Comparison of ENCODE assay signal across 23 mouse cellular contexts in genomic region chr2:172355833-172356232, GRCm38 (mm10). TPM values are rescaled to one million over a fixed set of nuclear protein-coding genes. Genes with fewer than 3 reads are reported as not detected.
DNase-seq lines count a peak whose midpoint lies in the region; ATAC-seq and TF ChIP-seq lines count a peak whose summit lies in the region.
"Had no signal": no experiment of that assay in that cellular context is flagged by ENCODE, and none has a peak within 500 bp of the region (broad histone marks: within the 10 kb centered on the region; RNA-seq: fewer than 3 reads in every experiment).

No protein-coding gene starts in this region.

- no peak for TF ChIP-seq CTCF in brain, embryonic 14.5 days (IDR thresholded peaks at IDR 0.05; ENCODE audit: borderline replicate concordance, extremely low read depth, insufficient read depth, insufficient read length)
- no peak for TF ChIP-seq CTCF in intestine, postnatal 0 days (IDR thresholded peaks at IDR 0.05; ENCODE audit: low read depth)

- no peaks in the 10 kb centered on the region for H3K9me3 ChIP-seq in forebrain, embryonic 13.5 days (replicated peaks)
- no peaks in the 10 kb centered on the region for H3K9me3 ChIP-seq in forebrain, embryonic 10.5 days
- H3K9me3 ChIP-seq in liver, embryonic 12.5 days (replicated peaks): no peaks in the 10 kb centered on the region
- H3K9me3 ChIP-seq in liver, embryonic 15.5 days (replicated peaks): no peaks in the 10 kb centered on the region
- no peaks in the 10 kb centered on the region for H3K9me3 ChIP-seq in intestine, postnatal 0 days (ENCODE audit: control insufficient read depth)
- H3K9me3 ChIP-seq: kidney, embryonic 15.5 days; limb, embryonic 12.5 days; midbrain, embryonic 12.5 days had no signal

- H3K9ac ChIP-seq in forebrain, embryonic 13.5 days: no peak overlapping the region
- no peak overlapping the region for H3K9ac ChIP-seq in liver, embryonic 12.5 days
- no peak overlapping the region for H3K9ac ChIP-seq in liver, embryonic 15.5 days
- no peak overlapping the region for H3K9ac ChIP-seq in intestine, postnatal 0 days (ENCODE audit: low read depth, low read length)
- H3K9ac ChIP-seq: hindbrain, embryonic 14.5 days; kidney, embryonic 15.5 days; limb, embryonic 12.5 days; lung, embryonic 14.5 days; midbrain, embryonic 12.5 days had no signal

- DNase-seq in forebrain, embryonic 10.5 days (ENCODE audit: extremely low spot score, low spot score): no peak
- no peak for DNase-seq in liver
- peak; percentile 56 for DNase-seq in brain, embryonic 14.5 days (ENCODE audit: low read depth)
- DNase-seq: adrenal gland, postnatal 25 days; cerebellum, adult 11-12 months; gastrocnemius, postnatal 25 days; heart, adult 2 months; kidney, postnatal 4 days; lung, embryonic 14.5 days; lung, postnatal 4 days; right cerebral cortex, postnatal 4 days had no signal

- H3K4me1 ChIP-seq in forebrain, embryonic 13.5 days: peaks cover 39% of the 10 kb centered on the region
- peaks cover 24% of the 10 kb centered on the region for H3K4me1 ChIP-seq in forebrain, embryonic 10.5 days
- H3K4me1 ChIP-seq in liver, embryonic 12.5 days: peaks cover 21% of the 10 kb centered on the region
- H3K4me1 ChIP-seq in liver, embryonic 15.5 days (replicated peaks): peaks cover 25% of the 10 kb centered on the region
- no peaks in the 10 kb centered on the region for H3K4me1 ChIP-seq in intestine, postnatal 0 days (replicated peaks; ENCODE audit: control insufficient read depth, insufficient read depth, low read length)
- H3K4me1 ChIP-seq: limb, embryonic 12.5 days had no signal

- WGBS in forebrain, embryonic 13.5 days: 81% methylated on average over 5 of the region's 5 CpGs
- WGBS in forebrain, embryonic 10.5 days: 92% methylated on average over 5 of the region's 5 CpGs
- 84% methylated on average over 5 of the region's 5 CpGs for WGBS in liver, embryonic 12.5 days (ENCODE audit: insufficient replicate concordance)
- WGBS in liver, embryonic 15.5 days (ENCODE audit: insufficient replicate concordance): 87% methylated on average over 5 of the region's 5 CpGs
- WGBS in intestine, postnatal 0 days: 84% methylated on average over 5 of the region's 5 CpGs

- H3K4me3 ChIP-seq in forebrain, embryonic 13.5 days: no peak overlapping the region
- H3K4me3 ChIP-seq in forebrain, embryonic 10.5 days: no peak overlapping the region
- no peak overlapping the region for H3K4me3 ChIP-seq in liver, embryonic 12.5 days
- no peak overlapping the region for H3K4me3 ChIP-seq in liver, embryonic 15.5 days (replicated peaks)
- H3K4me3 ChIP-seq in intestine, postnatal 0 days (ENCODE audit: low read depth, low read length): no peak overlapping the region
- H3K4me3 ChIP-seq: erythroblast, embryonic 14.5 days; heart, adult 2 months; kidney, embryonic 15.5 days; limb, embryonic 12.5 days; midbrain, embryonic 12.5 days had no signal

- no peak overlapping the region for H3K4me2 ChIP-seq in forebrain, embryonic 13.5 days
- no peak overlapping the region for H3K4me2 ChIP-seq in liver, embryonic 12.5 days
- no peak overlapping the region for H3K4me2 ChIP-seq in liver, embryonic 15.5 days
- H3K4me2 ChIP-seq in intestine, postnatal 0 days (replicated peaks; ENCODE audit: low read depth): no peak overlapping the region
- H3K4me2 ChIP-seq: hindbrain, embryonic 14.5 days; kidney, embryonic 15.5 days; limb, embryonic 12.5 days; lung, embryonic 14.5 days; midbrain, embryonic 12.5 days had no signal

- ATAC-seq in forebrain, embryonic 13.5 days: no peak
- ATAC-seq in liver, embryonic 12.5 days: 0 out of 2 replicates have a peak, but pooled peaks have one; percentile 12
- peak; percentile 16; the same call in 1 of the 2 replicates for ATAC-seq in liver, embryonic 15.5 days (ENCODE audit: insufficient read depth)
- ATAC-seq in intestine, postnatal 0 days: no peak
- ATAC-seq: intestine, embryonic 16.5 days had no signal

- H3K36me3 ChIP-seq in forebrain, embryonic 13.5 days (ENCODE audit: poor library complexity, severe bottlenecking): peaks cover 56% of the 10 kb centered on the region
- H3K36me3 ChIP-seq in forebrain, embryonic 10.5 days (replicated peaks): peaks cover 81% of the 10 kb centered on the region
- H3K36me3 ChIP-seq in liver, embryonic 12.5 days: peaks cover 100% of the 10 kb centered on the region
- peaks cover 99% of the 10 kb centered on the region for H3K36me3 ChIP-seq in liver, embryonic 15.5 days (replicated peaks)
- H3K36me3 ChIP-seq in intestine, postnatal 0 days (ENCODE audit: control insufficient read depth, insufficient read depth): peaks cover 82% of the 10 kb centered on the region

- H3K27ac ChIP-seq in forebrain, embryonic 13.5 days: peak overlapping the region; percentile 63; the same call in 1 of the 2 replicates
- H3K27ac ChIP-seq in forebrain, embryonic 10.5 days: no peak overlapping the region
- peak overlapping the region; percentile 43 for H3K27ac ChIP-seq in liver, embryonic 12.5 days
- H3K27ac ChIP-seq in liver, embryonic 15.5 days (replicated peaks): peak overlapping the region; percentile 12; the same call in 1 of the 2 replicates
- H3K27ac ChIP-seq in intestine, postnatal 0 days (ENCODE audit: low read depth, low read length): no peak overlapping the region
- H3K27ac ChIP-seq: heart, adult 2 months; hindbrain, embryonic 14.5 days; kidney, embryonic 15.5 days; limb, embryonic 12.5 days; stomach, postnatal 0 days had no signal

- no peak for TF ChIP-seq POLR2A in brain, embryonic 14.5 days (IDR thresholded peaks at IDR 0.05; ENCODE audit: borderline replicate concordance, extremely low read depth, insufficient read depth, insufficient read length, poor library complexity, severe bottlenecking)

- no peaks in the 10 kb centered on the region for H3K27me3 ChIP-seq in forebrain, embryonic 13.5 days
- no peaks in the 10 kb centered on the region for H3K27me3 ChIP-seq in forebrain, embryonic 10.5 days (ENCODE audit: poor library complexity, severe bottlenecking)
- H3K27me3 ChIP-seq in liver, embryonic 12.5 days (replicated peaks): no peaks in the 10 kb centered on the region
- H3K27me3 ChIP-seq in liver, embryonic 15.5 days: no peaks in the 10 kb centered on the region
- no peaks in the 10 kb centered on the region for H3K27me3 ChIP-seq in intestine, postnatal 0 days (replicated peaks; ENCODE audit: control insufficient read depth, insufficient read depth, low read length)
- H3K27me3 ChIP-seq: CH12.LX; kidney, embryonic 15.5 days; limb, embryonic 12.5 days; midbrain, embryonic 12.5 days had no signal

RNA-seq across cellular contexts. Expression of gene Fam210b, which starts 10.5 kb away (rescaled TPM):
- polyA plus RNA-seq in forebrain, embryonic 13.5 days (2015; fragmentation: Nextera tagmentation; extraction: Ambion mirVana): 39.5 and 41.9 TPM in 2 replicates
- 15.7 and 16.6 TPM in 2 replicates for polyA plus RNA-seq in forebrain, embryonic 10.5 days (2016; fragmentation: Nextera tagmentation; extraction: Ambion mirVana)
- 128 and 138 TPM in 2 replicates for polyA plus RNA-seq in liver, embryonic 12.5 days (2016; fragmentation: Nextera tagmentation; extraction: Ambion mirVana)
- 21.6 and 29.5 TPM in 2 replicates for polyA plus RNA-seq in brain, embryonic 14.5 days (2012; rRNA removed)
- 136 and 142 TPM in 2 replicates for polyA plus RNA-seq in liver, embryonic 15.5 days (2015; fragmentation: Nextera tagmentation; extraction: Ambion mirVana)
- 11.5 and 12.7 TPM in 2 replicates for polyA plus RNA-seq in intestine, postnatal 0 days (2015; fragmentation: Nextera tagmentation; extraction: Ambion mirVana)

RNA-seq across cellular contexts. Expression of gene Aurka, which starts 14.5 kb away (rescaled TPM):
- 100 and 102 TPM in 2 replicates for polyA plus RNA-seq in forebrain, embryonic 13.5 days (2015; fragmentation: Nextera tagmentation; extraction: Ambion mirVana)
- 224 and 227 TPM in 2 replicates for polyA plus RNA-seq in forebrain, embryonic 10.5 days (2016; fragmentation: Nextera tagmentation; extraction: Ambion mirVana)
- polyA plus RNA-seq in liver, embryonic 12.5 days (2016; fragmentation: Nextera tagmentation; extraction: Ambion mirVana): 173 and 177 TPM in 2 replicates
- 20.4 and 31.9 TPM in 2 replicates for polyA plus RNA-seq in brain, embryonic 14.5 days (2012; rRNA removed)
- polyA plus RNA-seq in liver, embryonic 15.5 days (2015; fragmentation: Nextera tagmentation; extraction: Ambion mirVana): 129 and 132 TPM in 2 replicates
- 17.9 and 23.1 TPM in 2 replicates for polyA plus RNA-seq in intestine, postnatal 0 days (2015; fragmentation: Nextera tagmentation; extraction: Ambion mirVana)

RNA-seq across cellular contexts. Expression of gene Cstf1, which starts 14.6 kb away (rescaled TPM):
- 36.8 and 37.9 TPM in 2 replicates for polyA plus RNA-seq in forebrain, embryonic 13.5 days (2015; fragmentation: Nextera tagmentation; extraction: Ambion mirVana)
- 56.0 and 57.2 TPM in 2 replicates for polyA plus RNA-seq in forebrain, embryonic 10.5 days (2016; fragmentation: Nextera tagmentation; extraction: Ambion mirVana)
- 39.7 and 42.0 TPM in 2 replicates for polyA plus RNA-seq in liver, embryonic 12.5 days (2016; fragmentation: Nextera tagmentation; extraction: Ambion mirVana)
- 43.2 and 46.1 TPM in 2 replicates for polyA plus RNA-seq in brain, embryonic 14.5 days (2012; rRNA removed)
- polyA plus RNA-seq in liver, embryonic 15.5 days (2015; fragmentation: Nextera tagmentation; extraction: Ambion mirVana): 20.7 and 20.8 TPM in 2 replicates
- polyA plus RNA-seq in intestine, postnatal 0 days (2015; fragmentation: Nextera tagmentation; extraction: Ambion mirVana): 18.0 and 19.4 TPM in 2 replicates

RNA-seq across cellular contexts. Expression of gene Cass4, which starts 37.8 kb away (rescaled TPM):
- 0.05 TPM in 1 of 2 replicates, not detected in the other for polyA plus RNA-seq in forebrain, embryonic 13.5 days (2015; fragmentation: Nextera tagmentation; extraction: Ambion mirVana)
- 0.24 and 0.34 TPM in 2 replicates for polyA plus RNA-seq in forebrain, embryonic 10.5 days (2016; fragmentation: Nextera tagmentation; extraction: Ambion mirVana)
- 1.1 and 1.4 TPM in 2 replicates for polyA plus RNA-seq in liver, embryonic 12.5 days (2016; fragmentation: Nextera tagmentation; extraction: Ambion mirVana)
- polyA plus RNA-seq in brain, embryonic 14.5 days (2012; rRNA removed): 0.06 and 0.11 TPM in 2 replicates
- polyA plus RNA-seq in liver, embryonic 15.5 days (2015; fragmentation: Nextera tagmentation; extraction: Ambion mirVana): 0.61 and 0.63 TPM in 2 replicates
- polyA plus RNA-seq in intestine, postnatal 0 days (2015; fragmentation: Nextera tagmentation; extraction: Ambion mirVana): 0.29 and 0.33 TPM in 2 replicates
- polyA plus RNA-seq: erythroblast, embryonic 14.5 days had no signal

Comparison
In these comparisons a context has a peak if more than half of its experiments do, and no peak if none do; other contexts are left out.
1. H3K27ac ChIP-seq: peak in forebrain, embryonic 13.5 days (single experiment), liver, embryonic 12.5 days (single experiment) and liver, embryonic 15.5 days (single experiment); none in forebrain, embryonic 10.5 days (single experiment) and intestine, postnatal 0 days (single experiment).
2. ATAC-seq: peak in liver, embryonic 12.5 days (single experiment) and liver, embryonic 15.5 days (single experiment); none in forebrain, embryonic 13.5 days (single experiment) and intestine, postnatal 0 days (single experiment).